Mouse (Mus musculus) cerebellum, adult (tissue): Measurements from ENCODE around the gene Gadd45a.
"Not testable (repeated sequence)": the region's sequence is repeated elsewhere in the genome, so short reads cannot be mapped to it uniquely, and the experiment has no call there.

Experiments used
- ATAC-seq: cut with Nextera tagmentation; 2 replicates; pipeline ENCODE4 v1.9.2; 2017; ENCODE audit warnings: mild to moderate bottlenecking, moderate library complexity, mixed read lengths; ENCODE audit not compliant: insufficient number of reproducible peaks, low FRiP score, low TSS enrichment

The Gadd45a gene

DNA sequence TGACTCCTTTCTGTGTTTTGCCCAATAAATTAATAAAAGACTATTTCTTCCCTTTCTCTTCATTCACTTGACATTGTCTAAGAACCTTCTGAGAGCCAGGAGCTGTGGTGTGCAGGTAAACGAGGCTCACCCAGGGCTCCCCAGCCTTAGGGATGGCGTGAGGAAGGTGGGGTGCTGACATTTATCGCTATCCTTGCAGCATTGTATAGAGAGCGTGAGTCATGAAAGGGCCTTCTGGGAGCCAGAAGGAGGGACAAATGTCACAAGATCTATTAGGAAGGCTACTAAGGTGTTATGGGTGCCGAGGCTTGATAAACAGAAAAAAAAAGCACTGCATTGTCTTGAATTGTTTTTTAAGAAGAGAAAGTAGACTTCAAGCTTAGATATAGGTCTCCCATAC is 15.9 kb downstream of the Gadd45a start:
- ATAC-seq: no peak

DNA sequence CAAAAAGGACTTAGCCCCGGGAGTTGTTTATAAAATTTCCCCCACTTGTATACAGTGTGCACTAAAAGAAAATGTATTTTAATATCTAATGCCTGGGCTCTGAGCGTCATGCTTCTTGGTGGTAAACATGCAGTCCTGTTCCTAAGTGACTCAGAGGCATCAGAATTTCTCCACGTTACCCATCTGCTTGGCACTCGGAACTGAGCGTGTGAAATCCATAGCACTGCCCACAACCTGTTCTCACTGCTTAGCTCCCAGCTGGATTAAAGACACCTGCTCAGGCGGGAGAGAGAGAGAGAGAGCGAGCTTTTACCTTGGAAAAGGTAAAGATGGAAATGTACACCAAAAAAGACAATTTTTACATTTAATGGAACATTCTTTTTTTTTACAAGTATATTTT is 18.3 kb downstream of the Gadd45a start:
- ATAC-seq: not testable (repeated sequence)

DNA sequence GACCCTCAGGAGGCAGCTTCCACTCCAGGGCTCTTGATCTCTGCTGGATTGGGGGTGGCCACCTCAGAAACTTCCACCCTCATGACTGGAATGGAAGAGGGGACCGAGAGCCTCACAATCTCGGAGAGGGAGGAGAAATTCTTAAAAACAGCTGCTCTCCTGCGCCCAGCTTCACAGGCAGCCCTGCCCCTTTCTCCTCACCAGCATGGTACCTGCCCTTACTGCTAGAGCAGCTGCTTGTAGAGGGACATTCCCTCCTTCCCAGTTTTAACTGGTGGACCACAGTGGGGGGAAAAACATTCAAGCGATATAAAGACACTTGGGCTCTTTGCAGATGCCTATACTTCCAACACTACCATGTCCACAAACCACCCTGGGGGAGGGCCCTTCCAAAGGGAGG is 18.9 kb downstream of the Gadd45a start:
- ATAC-seq: no peak

DNA sequence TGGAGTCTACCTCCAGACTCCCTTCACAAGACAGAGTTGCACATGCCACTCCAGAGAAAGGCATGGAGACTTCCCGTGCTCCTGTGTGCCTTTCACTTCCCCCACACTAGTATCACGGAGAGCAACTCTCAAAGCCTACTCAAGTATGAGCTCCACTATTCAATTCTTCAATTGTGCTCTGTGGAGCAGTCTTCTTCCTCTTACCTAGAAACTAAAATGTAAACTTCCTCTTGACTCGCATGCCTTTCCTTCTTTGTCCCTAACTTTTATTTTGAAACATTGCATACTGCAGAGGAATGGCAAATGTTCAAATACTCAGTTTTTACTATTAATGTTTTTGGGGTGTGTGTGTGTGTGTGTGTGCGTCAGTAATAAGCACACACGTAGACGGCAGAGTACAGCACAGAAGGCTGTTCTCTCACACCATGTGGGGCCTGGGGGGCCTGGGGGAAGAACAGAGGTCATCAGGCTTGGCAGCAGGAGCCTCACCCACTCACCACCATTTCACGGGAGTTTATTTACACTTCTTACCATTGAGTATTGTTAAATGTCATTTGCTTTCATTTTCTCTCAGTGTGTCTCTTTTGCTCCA is 20.6 kb downstream of the Gadd45a start:
- ATAC-seq: no peak

DNA sequence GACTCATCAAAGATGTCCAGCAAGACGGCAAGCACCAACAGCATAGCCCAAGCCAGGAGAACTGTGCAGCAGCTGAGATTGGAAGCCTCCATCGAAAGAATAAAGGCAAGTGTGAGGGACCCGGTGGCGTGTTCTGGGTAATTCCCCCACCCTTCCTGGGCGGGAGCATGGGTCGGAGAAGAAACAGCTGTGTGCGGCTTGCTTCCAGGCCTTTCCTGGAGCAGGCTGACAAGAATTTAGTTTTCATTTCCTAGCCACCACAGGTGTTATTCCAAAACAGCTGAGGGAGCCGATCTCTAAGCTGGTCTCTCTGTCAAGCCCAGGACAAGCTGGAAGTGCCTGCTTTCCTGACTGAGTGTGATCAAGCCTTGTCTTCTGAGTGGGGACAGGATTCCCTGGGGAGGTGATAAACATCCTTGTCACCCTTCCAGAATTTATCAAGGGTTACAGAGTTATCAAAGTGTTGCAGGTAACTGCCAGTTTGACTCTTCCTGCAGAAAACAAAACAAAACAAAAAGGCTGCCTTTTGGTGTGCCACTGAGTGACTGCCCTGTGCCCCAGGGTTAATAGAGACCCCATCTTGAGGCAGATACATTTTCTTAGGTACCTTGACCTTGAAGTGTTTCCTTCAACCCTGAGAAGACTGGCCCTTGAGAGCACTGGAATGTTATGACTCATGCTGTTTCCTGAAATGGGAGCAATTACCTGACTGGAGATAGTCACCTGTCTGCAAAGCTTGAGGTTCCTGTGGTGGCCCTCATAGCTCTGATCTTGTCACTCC is 21.3 kb downstream of the Gadd45a start:
- no peak for ATAC-seq

DNA sequence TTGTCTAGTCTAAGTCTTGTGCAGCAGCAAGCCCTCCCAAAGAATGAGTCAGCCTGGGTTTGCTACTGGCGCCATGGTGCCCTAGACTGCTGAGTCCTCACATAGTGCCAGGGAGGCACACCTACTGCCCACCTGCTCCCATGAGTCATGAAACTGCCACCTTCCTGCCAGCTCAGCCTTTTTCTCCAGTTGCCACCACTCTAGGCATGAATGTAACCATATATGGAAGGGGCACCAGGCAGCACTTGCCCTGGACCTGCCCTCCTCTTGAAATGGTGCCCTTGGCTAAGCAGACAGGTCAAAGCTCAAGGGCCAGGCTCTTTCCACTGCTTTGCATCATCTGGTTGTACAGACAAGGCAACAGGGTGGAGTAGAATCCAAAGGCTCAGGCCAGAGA is 22.6 kb downstream of the Gadd45a start:
- ATAC-seq: no peak

DNA sequence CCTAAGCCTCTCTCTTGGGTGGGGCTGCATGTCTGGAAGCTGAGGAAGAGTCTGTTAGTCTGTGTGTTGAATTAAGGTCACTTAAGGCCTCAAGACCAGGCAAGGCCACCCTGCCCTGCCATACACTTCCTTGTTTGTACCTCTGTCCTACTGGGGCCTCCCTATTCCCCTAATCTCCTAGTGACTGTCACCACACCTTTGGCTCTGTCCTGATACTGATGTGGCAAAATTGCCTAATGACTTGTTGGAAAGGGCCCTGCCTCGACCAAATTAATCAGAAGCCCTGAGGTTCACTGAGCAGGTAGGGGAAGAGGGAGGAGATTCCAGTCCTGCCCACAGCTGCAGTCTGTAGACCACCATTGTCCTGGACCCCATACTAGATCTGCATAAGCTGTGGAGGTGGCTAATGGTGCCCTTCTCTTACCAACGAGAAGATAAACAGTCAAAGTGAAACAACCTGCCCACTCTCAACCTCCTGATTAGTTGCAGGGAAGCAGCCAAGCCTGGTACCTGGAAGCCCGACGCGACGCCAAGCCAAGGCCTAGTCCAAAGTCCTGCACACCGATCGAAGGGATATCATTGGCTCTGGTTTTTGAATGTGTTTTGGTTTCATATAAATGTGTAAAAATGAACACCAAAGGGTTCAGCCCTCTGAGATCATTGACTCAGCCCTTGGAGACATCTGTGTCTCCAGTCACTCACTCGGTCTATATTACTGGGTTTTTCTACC is 23.1 kb downstream of the Gadd45a start:
- no peak for ATAC-seq

DNA sequence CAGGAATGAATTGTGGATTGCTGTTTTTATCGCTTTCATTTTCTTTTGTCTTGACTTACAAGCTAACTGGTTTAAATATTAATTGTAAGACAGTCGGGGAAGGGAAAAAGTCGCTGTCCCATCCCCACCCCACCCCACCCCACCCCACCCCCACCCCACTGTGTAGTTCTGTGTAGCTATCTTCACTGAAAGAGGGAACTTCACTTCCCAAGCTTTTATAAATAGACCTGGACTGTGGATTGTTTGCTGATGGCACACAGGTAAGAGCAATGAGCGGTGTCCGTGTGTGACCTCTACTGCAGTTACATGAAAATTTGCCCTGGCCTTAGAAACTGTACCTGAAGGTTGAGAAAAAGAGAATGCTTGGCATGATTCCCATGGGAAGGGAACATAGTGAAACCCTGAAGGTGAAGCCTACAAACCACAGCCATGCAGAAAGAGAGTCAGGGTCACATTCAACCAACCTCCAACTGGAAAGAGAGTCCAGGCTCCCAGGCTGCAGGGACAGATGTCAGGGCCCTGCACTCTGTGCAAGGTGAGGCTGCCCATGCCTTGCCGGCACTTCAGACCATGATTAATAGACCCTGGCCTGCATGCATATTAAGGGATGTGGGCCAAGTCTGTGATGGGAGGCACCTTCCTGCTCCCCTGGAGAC is 23.8 kb downstream of the Gadd45a start:
- ATAC-seq: no peak

DNA sequence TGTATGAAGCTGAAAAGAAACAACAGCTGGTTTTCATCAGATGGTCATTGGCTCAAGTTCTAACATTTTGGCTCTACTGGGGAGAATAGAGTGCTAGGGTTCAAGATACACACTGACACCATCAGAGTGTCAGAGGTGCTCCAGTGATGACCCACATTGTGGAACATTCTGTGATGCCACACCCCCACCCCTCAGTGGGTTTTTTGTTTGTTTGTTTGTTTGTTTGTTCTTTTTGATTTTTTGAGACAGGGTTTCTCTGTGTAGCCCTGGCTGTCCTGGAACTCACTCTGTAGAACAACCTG is 26.1 kb downstream of the Gadd45a start:
- ATAC-seq: no peak

DNA sequence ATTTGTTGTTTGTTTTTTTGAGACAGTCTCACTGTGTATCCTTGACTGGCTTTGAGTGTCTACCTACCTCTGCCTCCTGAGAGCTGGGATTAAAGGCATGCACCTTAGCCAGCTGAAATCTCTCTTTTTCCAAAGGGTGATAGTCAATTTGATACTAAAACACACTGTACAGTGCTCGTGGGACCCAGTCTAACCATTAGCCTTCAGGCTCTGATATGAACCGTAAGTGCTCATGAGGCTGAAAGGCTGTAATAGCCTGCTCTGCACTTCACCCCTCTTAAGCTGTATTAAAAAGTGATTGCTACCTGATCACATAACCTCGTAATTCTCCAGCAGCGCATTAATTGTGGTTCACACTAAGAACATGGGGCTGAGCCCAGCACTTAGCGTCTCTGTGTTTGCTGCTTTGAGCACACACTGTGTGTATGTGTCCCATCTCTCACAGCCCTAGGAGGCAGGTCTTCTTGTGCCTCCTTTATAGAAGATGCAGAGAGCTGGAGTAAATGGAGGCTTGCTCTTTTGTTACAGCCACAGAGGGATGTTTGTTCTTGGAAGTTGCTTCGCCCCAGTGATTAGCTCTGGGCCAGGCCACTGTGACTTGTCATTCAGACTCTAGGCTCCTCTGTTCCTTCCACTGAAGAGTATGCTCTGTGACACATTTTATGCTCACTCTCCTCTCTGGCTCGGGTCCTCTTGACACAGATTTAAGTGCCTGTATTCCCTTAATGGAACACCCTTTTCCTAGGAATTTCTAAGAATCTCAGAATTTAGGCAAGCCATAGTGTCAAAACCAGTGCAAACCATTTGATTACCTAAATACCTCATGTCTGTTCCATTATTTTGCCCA is 26.7 kb downstream of the Gadd45a start:
- ATAC-seq: peak; percentile 31; the same call in 1 of the 2 replicates

DNA sequence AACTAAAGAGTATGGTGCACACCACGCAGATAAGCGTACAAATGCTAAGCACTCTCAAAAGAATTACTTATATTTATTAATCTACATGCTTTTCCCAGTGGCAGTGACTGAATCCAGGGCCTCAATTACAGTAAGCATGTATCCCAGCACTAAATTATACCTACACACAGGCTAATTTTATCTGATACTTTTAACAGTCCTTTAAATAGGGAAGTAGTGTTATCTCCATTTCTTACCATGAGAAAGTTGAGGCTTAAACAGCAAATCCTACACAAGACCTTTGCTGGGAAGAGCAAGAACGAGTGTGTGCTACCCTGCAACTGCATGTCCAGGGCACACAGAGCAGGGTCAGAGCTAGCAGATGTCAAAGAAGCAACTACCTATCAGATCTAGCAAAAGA is 27.4 kb downstream of the Gadd45a start:
- no peak for ATAC-seq

DNA sequence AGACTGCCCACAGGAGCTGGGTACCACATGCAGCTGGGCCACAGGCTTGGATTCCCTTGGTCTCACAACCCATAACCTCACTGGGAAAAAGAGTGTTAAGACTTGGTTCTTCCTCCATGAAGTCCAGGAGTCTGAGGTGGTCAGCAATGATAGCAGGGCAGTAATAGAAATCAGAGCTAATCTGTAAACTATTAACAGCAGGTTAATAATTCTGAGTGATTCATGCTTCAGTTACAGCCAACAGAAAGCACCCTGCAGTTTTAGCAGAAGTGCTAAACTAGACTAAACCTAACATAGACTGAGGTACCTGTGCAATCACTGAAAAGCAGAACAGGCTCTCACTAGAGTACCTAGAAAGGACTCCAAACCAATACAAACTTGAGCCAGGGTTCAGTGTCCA is 37.5 kb downstream of the Gadd45a start:
- ATAC-seq: no peak

DNA sequence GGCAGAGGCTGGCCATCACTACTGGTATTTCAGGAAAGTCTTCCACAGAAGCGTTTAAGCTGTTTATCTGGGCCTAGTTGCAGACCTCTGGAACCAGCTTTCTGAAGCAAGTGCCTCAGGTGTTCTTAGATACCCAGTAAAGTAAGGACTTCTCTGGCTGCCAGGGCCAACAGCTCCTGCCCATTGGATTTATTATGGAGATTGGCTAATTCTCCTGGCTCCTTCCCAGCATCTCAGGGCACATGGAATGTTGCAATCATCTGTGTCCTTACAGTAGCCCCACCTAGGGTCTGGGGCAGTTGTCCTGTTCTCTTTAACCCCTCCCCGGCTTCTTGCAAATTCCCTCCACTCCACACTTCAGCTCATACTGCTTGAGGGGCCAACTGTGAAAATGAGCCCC is 38.6 kb downstream of the Gadd45a start:
- no peak for ATAC-seq

DNA sequence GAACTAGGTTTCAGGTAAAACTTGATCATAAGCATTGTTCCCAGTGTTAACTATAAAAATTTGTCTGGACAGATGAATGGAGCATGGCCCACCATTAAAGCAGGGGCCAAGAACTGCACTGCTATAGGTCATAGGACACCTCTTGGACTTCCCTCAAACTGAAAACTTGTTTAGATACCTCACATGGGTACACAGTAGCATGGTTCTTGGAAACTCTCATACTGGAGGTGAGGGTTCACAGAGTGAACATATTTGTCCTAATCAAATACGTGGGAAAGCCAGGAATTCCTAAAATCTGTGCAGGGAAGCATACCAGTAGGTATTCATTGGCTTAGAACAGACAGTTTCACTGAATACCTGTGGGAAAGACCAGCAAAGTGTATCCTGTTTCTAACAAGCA is 41.0 kb downstream of the Gadd45a start:
- no peak for ATAC-seq

DNA sequence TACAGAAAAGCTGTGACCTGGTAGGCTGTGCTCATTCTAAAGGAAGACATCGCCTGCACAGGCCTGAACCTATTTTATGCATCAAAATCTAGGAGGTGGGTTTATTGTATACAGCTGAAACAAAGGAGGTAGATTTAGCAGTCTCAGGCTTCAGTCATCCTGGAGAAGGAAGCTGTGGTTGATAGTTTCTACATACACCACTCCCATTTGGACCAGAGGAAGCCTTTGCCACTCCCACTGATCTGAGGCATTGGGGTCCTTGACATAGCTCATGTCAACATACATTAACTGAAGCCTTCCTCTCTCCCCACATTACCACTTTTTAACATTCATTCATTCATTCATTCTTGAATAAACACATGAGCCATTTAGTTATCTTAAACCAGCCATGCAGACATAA is 41.4 kb downstream of the Gadd45a start:
- no peak for ATAC-seq

DNA sequence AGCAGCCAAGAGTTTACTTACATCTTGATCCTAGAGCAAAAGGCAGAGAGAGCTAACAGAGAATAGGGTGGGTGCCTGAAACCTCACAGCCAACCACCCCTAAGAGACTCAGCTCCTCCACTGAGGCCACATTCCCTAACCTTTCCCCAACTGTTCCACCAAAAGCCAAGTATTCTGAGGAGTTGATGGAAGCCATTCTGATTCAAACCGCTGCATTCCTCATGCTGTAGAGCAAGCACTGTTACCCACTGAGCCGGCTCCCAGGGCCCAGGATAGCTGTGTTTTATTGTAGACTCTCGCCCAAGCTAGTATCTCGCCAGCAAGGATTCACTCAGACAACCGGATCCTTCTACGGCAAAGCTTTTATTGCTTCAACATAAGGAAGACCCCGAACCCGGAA is 42.3 kb downstream of the Gadd45a start:
- ATAC-seq: no peak

DNA sequence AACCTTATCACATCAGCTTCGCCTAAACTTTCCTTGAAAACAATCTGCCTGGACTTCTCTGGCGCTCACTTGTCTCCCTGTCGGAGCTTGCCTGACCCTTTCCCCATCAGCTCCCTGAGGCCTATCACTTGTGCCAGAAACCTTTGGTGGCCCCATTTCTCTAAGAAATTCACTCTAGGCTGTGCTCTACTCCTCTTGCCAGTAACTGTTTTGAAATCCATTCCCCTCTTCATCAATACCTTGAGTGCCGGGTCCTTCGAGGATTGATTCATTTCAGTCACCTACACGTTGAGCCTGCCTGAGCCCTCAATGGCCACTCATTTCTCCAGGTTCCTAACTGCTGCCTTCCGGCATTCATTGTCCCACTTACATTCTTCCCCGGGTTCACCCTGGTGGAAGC is 44.5 kb downstream of the Gadd45a start:
- no peak for ATAC-seq

DNA sequence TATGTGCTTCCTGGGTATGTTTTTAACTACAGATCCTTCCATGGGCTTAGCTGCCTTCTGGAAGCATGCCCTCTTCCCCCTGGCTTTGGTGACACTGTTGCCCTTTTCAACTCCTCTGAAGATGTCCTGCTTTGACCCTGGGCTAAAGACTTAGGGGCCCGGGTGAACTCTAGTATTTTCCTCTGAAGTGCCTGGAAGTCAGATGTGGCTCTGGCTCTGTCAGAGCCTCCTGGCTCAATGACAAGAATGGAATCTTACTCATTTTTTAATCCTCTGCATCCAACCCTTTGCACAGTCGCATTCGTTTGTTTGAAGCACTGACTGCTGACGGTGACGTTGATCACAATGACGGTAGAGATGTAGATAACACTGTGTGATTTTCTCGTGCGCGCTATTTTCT is 45.0 kb downstream of the Gadd45a start:
- ATAC-seq: no peak

DNA sequence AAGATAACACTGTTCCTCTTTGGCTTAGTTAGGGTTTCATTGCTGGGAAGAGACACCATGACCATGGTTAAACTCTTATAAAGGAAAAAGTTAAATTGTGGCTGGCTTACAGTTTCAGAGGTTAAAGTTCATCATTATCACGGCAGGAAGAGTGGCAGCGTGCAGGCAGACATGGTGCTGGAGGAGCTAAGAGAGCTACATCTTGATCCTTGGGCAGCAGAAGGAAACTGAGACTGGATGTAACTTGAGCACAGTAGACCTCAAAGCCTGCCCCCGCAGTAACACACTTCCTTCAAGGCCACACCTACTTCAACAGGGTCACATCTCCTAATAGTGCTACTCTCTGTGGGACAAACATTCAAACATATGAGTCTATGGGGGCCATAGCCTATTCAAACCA is 47.7 kb downstream of the Gadd45a start:
- no peak for ATAC-seq

DNA sequence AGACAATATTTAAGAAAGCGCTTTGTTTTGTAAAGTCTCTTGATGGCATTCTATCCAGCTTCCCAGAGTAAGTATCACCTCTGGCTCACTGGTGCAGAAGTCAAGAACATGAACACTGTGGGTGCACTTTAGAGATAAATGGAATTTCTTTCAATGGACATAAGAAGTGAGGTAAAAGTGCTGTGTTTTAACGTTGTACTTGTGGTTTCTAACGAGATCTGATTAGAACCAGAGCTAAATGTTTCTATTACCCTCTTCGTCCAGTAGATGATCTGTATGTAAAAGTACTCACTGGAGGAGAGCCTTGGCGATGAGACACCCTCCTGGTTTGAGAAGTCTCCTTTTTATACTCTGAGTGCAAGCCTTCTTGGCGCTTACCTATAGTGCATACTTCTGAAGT is 48.2 kb downstream of the Gadd45a start:
- no peak for ATAC-seq
